Mouse (Mus musculus) E14TG2a.4 (cell line): ENCODE measurements around the gene Glod4.

Experiments
- CTCF ChIP-seq: conservative IDR thresholded peaks from 2 replicates; pipeline ENCODE4 v1.5.1; 2014; ENCODE audit warnings: low read length
- POU5F1 ChIP-seq: IDR thresholded peaks from 2 replicates; pipeline ENCODE4 v1.6.1; 2014; ENCODE audit warnings: low read length, borderline replicate concordance

GRCm38 (mm10) chr11:76089776-76090175 lies 153.7 kb downstream of the Glod4 start:
- TF ChIP-seq CTCF (no peak), POU5F1 (no peak)
